Mouse (Mus musculus) cerebellum, adult (tissue): ENCODE measurements around the gene Lor.
A peak's percentile ranks its signal among the peaks of the same experiment; 100 is the strongest.

Experiments used
- ATAC-seq: cut with Nextera tagmentation; 2 replicates; pipeline ENCODE4 v1.9.2; 2017; ENCODE audit warnings: mild to moderate bottlenecking, moderate library complexity, mixed read lengths; ENCODE audit not compliant: insufficient number of reproducible peaks, low FRiP score, low TSS enrichment

Gene Lor

DNA sequence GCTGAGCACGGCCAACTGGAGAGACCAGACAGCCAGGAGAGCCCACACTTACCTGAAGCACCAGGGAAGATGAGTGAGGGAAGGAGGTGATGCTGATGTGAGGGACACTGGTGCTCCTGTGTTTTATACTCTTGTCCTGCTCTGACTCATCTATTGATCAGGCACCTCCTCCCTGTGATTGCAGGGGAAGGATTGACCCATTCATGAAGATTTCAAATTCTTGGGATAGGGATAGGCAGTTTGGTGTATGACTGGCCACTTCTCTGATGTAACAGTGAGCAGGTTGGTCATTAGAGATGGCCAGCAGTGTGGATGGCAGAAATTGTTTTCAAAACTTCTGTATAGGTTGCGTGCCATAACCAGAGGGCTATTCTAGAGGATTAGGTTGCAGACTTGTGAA, at the start of gene Lor:
Lor (minus strand) TSS at position 101 of the 400 bp plus-strand sequence.
- ATAC-seq: no peak

DNA sequence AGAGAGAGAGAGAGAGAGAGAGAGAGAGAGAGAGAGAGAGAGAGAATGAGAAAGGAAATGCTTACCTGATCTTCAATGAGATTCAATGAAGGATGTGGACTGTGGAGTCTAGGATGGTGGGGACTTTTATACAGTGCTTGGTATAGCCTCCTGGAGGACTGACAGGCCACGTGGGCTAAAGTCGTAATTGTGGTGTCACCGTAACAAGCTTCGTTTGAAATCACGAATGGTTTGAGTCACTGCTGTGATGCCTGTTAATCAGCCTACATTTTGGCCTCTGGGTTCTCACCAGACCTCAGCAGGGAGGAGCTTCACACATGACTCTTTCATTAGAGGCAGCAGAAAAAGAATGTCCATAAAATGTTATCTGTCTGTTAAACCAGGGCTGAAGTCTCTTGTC, 40.9 kb upstream of the Lor start, which contains the start of gene Prr9:
Prr9 (minus strand) TSS at position 101 of the 400 bp plus-strand sequence.
- ATAC-seq: no peak

DNA sequence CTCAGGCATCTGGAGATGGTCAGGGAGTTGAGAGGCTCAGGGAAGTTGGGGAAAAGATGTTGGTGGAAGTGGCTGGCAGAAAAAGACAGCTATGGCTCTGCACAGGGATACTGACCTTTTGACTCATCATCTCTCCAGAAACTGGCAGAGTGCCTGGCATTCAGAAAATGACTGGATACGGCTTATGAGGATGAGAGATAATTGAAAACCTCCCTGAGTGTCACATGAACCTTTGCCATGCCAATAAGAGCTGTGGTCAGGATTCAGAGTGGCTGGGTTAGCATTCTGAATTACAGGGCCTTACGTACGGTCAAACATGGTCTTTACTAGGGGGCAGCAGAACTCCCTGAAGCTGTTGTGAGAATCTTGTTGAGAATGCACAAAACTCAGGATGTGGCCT, 38.0 kb upstream of the Lor start:
- ATAC-seq: no peak

DNA sequence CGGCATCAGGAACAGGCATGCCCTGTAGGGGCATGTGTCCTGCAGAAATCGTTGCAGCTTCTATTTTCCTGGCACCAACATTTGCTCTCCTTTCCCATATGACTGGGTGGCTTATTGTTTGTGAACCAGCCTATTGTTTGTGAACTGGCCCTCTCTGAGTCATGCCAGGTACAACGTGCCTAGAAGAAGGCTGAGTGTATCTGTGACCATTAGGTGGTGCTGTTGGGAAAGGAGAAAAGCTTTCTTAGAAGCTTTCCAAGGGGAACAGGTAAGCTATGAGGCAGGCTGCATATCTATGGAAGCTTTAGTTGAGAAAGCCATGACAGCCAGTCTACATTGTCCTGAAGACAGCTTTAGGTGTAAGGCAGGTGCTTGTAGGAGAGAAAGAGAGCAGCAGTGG, 35.0 kb upstream of the Lor start:
- ATAC-seq: no peak

DNA sequence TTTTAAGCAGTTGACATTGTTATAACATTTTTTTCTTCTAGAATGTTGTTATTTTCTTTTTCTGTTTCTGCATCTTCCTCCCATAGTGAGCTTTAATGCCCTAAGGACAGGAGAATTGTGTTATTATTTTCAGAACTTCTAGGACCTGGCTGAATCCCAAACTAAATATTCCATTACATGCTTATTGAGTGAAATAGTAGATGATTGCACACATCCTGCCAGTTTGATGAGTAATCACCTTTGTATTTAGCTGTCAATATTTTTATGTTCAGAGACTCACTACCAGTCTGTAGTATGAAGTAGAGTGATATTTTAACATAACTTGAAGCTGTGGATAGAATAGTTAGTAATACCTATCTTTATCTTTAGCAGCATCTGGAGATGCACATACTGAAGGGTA, 28.6 kb upstream of the Lor start:
- no peak for ATAC-seq

DNA sequence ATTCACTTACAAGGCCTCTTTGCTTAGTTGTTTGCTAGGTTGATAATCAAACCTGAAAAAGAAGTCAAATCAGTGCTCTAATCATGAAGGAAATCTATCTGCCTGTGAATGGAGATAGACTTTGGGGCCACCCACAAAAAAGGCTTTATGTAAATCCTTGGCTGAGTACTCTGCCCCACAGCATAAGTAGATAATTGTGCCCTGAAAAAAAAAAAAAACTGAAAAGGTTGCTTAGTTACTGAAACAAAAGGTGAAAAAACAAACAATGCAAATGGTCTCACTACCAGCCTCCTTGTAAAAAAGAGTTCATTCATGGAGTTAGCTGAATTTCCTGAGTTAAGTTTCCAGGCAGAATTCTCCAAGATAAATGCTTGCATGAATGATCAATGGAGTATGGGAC, 27.8 kb upstream of the Lor start:
- ATAC-seq: no peak

DNA sequence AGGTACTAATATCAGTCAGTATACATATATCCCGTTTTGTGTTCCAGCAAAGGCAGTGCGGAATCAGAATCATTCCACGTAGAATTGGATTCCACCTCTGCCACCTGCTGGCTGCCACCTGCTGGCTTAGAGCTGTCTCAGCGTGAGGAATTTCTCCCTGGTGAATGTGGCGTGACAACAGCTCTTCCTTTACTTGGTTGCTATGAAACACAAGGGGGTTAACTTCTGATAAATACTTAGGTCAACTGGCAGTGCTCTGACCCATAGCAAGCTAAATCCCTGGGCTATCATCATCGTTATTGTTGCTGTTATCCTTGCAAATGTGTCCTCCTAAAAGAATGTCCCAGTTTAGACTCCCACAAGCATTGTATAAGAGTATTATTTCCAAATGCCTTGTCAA, 23.6 kb upstream of the Lor start:
- no peak for ATAC-seq

DNA sequence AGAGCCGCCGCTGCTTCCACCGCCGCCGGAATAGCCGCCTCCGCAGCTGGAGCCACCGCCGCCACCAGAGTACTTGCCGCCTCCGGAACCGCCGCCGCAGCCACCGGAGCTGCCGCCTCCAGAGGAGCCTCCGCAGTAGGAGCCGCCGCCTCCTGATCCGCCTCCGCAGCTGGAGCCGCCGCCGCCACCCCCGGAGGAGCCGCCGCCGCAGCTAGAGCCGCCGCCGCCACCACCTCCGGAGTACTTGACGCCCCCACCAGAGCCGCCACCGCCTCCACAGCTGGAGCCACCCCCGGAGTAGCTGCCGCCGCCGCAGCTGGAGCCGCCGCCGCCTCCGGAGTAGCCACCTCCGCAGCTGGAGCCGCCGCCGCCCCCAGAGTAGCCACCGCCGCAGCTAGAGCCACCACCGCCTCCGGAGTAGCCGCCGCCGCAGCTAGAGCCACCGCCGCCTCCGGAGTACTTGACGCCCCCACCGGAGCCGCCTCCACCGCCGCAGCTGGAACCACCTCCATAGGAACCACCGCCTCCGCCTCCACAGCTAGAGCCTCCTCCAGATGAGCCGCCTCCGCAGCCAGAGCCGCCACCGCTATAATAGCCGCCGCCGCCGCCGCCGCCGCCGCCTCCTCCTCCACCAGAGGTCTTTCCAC, 1.5 kb downstream of the Lor start:
- ATAC-seq: peak; percentile 49; the same call in 1 of the 2 replicates

DNA sequence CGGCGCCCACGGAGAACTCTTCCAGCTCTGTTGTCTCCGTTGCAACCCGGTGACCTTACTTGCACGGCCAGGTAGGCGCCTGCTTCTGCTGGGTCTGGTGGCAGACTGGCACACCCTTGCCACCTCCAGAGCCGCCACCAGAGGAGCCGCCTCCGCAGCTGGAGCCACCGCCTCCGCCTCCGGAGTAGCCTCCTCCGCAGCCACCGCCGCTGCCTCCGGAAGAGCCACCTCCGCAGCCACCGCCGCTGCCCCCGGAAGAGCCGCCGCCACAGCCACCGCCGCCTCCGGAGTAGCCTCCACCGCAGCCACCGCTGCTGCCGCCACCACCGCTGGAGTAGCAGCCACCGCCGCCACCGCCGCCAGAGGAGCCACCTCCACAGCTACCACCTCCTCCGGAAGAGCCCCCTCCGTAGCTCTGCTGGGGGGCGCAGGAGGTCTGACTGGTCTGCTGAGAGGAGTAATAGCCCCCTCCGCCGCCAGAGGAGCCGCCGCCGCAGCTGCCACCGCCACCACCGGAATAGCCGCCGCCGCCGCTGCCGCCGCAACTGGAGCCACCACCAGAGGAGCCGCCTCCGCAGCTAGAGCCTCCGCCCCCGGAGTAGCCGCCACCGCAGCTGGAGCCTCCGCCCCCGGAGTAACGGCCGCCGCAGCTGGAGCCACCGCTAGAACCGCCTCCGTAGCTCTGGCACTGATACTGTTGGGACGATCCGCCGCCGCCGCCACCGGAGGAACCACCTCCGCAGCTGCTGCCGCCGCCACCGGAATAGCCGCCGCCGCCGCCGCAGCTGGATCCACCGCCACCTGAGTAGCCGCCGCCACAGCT, 2.3 kb downstream of the Lor start:
- ATAC-seq: peak; percentile 26; the same call in 1 of the 2 replicates

DNA sequence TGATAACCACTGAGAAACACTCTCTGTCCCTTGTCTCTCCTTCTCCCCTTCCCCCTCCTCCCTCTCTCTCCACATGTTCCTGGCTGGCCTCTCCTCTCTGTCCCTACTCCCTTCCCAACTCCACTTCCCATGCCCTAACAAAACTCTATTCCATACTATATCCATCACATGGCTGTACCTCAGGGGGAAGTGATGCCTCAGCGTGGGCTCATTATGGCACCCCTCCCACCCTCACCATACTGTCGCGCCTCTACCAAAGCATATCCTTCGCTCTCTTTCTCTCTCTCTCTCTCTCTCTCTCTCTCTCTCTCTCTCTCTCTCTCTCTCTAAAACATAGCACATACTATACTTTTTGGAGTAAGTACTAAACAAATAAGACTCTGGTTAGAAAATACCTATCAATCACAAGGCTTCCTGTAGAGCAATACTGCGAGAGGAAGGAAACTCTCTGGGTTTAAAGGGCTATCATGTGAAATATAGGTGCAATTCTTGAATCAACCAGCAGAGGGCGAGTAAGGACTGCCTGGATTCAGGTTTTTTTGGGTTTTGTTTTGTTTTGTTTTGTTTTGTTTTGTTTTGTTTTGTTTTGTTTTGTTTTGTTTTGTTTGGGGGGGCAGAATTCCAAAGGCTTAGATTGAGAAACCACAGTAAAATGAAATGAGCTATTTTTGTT, 32.4 kb downstream of the Lor start:
- ATAC-seq: no peak

DNA sequence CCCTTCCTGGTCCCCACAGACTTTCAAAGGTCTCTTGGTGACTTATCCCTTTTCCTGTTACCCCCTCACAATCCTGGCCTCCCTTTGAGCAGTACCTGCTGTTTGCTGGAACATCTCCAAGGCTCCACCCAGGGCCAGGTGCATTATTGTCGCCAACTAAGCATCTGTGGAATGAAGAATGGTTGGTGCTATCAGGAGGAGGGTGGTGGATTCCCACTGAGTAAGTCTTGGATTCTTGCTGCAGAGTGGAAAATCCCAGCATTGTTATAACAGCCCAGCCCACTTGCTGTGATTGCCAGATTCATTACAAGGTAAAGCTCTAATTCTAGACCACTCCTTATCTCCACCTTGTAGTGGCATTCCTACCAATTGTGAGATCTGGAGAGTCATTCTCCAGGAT, 49.0 kb downstream of the Lor start:
- no peak for ATAC-seq

DNA sequence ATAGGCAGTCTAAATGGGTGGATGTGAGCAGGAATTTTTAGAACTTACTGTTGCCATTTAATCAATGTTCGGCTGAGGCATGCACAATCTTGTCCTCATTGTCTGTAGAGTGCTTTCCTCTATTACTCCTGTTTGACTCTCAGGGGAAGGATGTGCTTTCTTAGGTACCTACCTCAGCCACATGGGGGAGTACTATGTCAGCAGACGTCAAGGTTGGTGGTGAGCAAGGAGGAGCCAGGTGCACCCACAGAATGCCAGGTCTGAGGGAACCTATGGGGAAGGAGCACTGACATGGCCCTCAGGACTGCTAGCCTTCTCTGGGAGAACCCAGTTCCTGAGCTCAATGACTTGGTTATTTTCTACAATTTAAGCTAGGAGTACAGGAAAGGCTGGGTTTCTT, 49.7 kb downstream of the Lor start:
- ATAC-seq: no peak
